Mouse (Mus musculus) hindbrain, embryonic 13.5 days (tissue): Measurements from ENCODE around the gene Ceacam16. TPM values are rescaled to one million over a fixed set of nuclear protein-coding genes. Genes with fewer than 3 reads are reported as not detected.

Source experiments
- ATAC-seq: fragments of 200-750 bp; cut with Nextera tagmentation; 2 replicates; pipeline ENCODE4 v1.8.0; 2017; ENCODE audit warnings: moderate TSS enrichment; ENCODE audit not compliant: low FRiP score
- H3K27ac ChIP-seq: fragments of 300-500 bp; sonication (generic); 2 replicates; pipeline ENCODE4 v1.5.1; 2015; ENCODE audit warnings: inconsistent platforms, mild to moderate bottlenecking, moderate library complexity
- H3K27me3 ChIP-seq: fragments of 300-500 bp; sonication (generic); 2 replicates; pipeline ENCODE4 v1.6.1; 2015; ENCODE audit warnings: mild to moderate bottlenecking, inconsistent platforms
- H3K36me3 ChIP-seq: fragments of 300-500 bp; sonication (generic); 2 replicates; pipeline ENCODE4 v1.6.1; 2015; ENCODE audit warnings: mild to moderate bottlenecking, inconsistent platforms
- H3K4me1 ChIP-seq: fragments of 300-500 bp; sonication (generic); replicated peaks from 2 replicates; pipeline ENCODE4 v1.6.1; 2015; ENCODE audit warnings: inconsistent platforms
- H3K4me2 ChIP-seq: fragments of 300-500 bp; sonication (generic); 2 replicates; pipeline ENCODE4 v1.6.1; 2015; ENCODE audit warnings: inconsistent platforms, mild to moderate bottlenecking, moderate library complexity
- H3K4me3 ChIP-seq: fragments of 300-500 bp; sonication (generic); 2 replicates; pipeline ENCODE4 v1.5.1; 2015; ENCODE audit warnings: mild to moderate bottlenecking, inconsistent platforms
- H3K9ac ChIP-seq: fragments of 300-500 bp; sonication (generic); 2 replicates; pipeline ENCODE4 v1.6.1; 2015; ENCODE audit warnings: mild to moderate bottlenecking, inconsistent platforms
- H3K9me3 ChIP-seq: fragments of 300-500 bp; sonication (generic); 2 replicates; pipeline ENCODE4 v1.6.1; 2016; ENCODE audit warnings: inconsistent platforms
- WGBS: fragments of 180-500 bp; shearing (Covaris S2); methylation state at CpG from one replicate; pipeline ENCODE4 v1.1.7; 2015; 5-methylcytosine and 5-hydroxymethylcytosine counted together
- polyA plus RNA-seq: library from polyadenylated mRNA; unstranded; fragments of >200 nt; fragmentation: Nextera tagmentation; extraction: Ambion mirVana; gene quantifications from 2 replicates; pipeline ENCODE4 v1.2.1, GENCODE M21; 2015

Ceacam16 gene
- 0.48 and 0.58 TPM in 2 replicates for polyA plus RNA-seq

DNA sequence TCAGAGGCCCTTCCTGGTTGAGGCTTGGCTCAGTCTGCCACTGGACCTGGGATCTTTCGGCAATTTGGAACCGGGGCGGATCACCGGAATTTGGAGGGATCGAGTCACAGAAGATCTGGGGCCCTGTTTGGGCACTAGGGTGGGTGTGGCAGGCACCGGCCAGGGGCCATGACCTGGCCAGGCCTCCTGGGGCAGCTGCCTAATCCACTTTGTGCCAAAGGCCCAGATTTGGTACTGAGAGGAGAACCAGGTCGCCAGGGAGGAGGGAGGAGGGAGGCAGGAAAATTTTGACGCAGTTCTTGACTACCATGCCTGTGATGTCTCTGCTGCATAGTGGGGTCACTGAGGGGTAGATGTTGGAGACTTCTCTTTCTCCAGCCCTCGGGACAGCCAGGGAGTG is at the start of gene Ceacam16:
Ceacam16 (minus strand) TSS at position 101 of the 400 bp plus-strand sequence.
- ATAC-seq = no peak
- Histone ChIP-seq H3K9ac (no peak within 1 kb of the TSS), H3K36me3 (no peaks in the 10 kb centered on the region), H3K9me3 (no peaks in the 10 kb centered on the region), H3K27ac (no peak within 1 kb of the TSS), H3K4me3 (no peak within 1 kb of the TSS), H3K27me3 (peaks cover 9% of the 10 kb centered on the region; the same call in 1 of the 2 replicates), H3K4me2 (no peak within 1 kb of the TSS), H3K4me1 (no peaks in the 10 kb centered on the region)
- WGBS = 86% methylated on average over 9 of the region's 9 CpGs

GRCm38 (mm10) chr7:19910421-19911291 is 49.6 kb upstream of the Ceacam16 start:
- Histone ChIP-seq H3K4me1 (no peaks in the 10 kb centered on the region), H3K4me2 (no peak overlapping the region), H3K9ac (0 out of 2 replicates have a peak overlapping the region, but pooled peaks have one; percentile 10), H3K27ac (no peak overlapping the region), H3K4me3 (no peak overlapping the region), H3K36me3 (peaks cover 36% of the 10 kb centered on the region), H3K9me3 (no peaks in the 10 kb centered on the region), H3K27me3 (no peaks in the 10 kb centered on the region)
- 53% methylated on average over 21 of the region's 21 CpGs for WGBS
- ATAC-seq = peak; percentile 87

DNA sequence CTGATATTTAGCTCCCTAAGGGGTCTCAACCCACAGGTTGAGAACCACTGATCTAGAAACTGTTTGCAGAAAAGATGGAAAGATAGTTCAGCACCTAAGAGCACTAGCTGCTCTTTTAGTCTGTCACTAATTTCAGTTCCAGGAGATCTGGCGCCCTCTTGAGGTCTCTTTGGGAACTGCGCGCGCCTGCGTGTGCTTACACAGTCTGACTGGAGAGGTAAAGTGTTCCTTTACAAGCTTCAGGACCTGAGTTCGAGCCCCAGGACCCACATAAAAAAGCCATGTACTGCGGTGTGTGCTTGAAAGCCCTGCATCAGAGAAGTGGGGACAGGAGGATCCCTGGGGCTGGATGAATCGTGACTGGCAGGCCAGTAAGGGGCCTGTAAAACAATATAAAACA is 28.8 kb upstream of the Ceacam16 start:
- Histone ChIP-seq H3K36me3 (no peaks in the 10 kb centered on the region), H3K27me3 (no peaks in the 10 kb centered on the region), H3K4me3 (no peak overlapping the region), H3K9me3 (no peaks in the 10 kb centered on the region), H3K9ac (no peak overlapping the region), H3K4me2 (no peak overlapping the region), H3K4me1 (no peaks in the 10 kb centered on the region), H3K27ac (no peak overlapping the region)
- WGBS = 54% methylated on average over 8 of the region's 8 CpGs
- no peak for ATAC-seq

DNA sequence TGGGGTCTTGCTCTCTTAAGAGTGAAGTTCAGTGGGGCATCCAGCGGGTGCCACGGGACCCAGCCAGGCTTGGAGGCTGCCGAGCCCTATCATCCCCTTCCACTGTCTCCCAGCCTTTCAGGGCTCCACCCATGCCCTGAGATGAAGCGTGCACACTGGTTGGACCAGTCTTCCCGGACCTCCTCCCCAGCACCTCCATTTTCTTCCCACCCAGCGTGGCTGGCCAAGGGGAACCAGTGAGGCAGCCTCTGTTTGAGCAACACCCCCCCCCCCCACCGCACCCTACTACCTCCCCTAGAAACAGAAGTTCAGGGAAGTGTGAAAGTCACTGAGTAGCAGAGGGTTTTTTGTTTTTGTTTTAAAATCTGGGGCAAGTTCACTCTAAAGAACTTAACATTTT is 26.8 kb upstream of the Ceacam16 start, which contains the start of gene Ceacam19:
Ceacam19 (minus strand) TSS at position 117 of the 400 bp plus-strand sequence.
- H3K4me2 ChIP-seq = no peak within 1 kb of the TSS
- no peak within 1 kb of the TSS for H3K9ac ChIP-seq
- 76% methylated on average over 7 of the region's 7 CpGs for WGBS
- no peaks in the 10 kb centered on the region for H3K4me1 ChIP-seq
- H3K27me3 ChIP-seq = no peaks in the 10 kb centered on the region
- H3K27ac ChIP-seq = no peak within 1 kb of the TSS
- no peaks in the 10 kb centered on the region for H3K36me3 ChIP-seq
- no peak for ATAC-seq
- H3K9me3 ChIP-seq = no peaks in the 10 kb centered on the region
- no peak within 1 kb of the TSS for H3K4me3 ChIP-seq

GRCm38 (mm10) chr7:19880754-19881153 is 19.7 kb upstream of the Ceacam16 start:
- ATAC-seq = no peak
- WGBS = 89% methylated on average over 8 of the region's 8 CpGs

DNA sequence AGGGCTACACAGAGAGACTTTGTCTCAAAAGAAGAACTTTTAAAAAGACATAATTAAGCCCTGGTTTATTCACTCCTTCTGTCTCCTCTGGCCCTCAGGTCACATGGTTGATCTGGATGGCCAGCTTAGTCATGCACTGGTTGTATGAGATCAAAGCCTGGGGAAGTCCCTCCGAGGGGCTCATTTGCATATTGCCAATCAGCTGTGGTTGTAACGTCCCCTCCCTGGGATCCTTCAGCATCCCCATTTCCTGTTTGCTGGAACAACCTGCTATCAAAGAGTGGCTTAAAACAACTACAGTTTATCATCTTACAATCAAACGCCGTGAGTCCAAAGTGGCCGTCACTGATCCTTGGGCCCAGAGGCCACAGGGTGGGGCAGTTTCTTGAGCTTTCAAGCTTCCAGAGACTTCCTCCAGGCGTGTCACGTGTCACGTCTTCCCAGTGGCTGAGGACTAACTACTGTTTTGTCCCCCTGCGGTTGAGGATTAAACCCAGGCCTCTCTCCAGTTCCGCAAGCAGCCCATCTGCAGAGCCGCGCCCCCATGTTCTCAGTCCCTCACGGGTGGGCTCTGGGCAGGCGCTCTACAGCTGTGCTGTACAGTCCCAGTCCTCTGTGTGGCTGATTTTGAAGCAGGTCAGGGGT is 15.8 kb upstream of the Ceacam16 start:
- WGBS = 64% methylated on average over 14 of the region's 14 CpGs
- ATAC-seq = peak; percentile 57; the same call in 1 of the 2 replicates

More at GRCm38 (mm10) chr7:19880754-19881153, 19.7 kb upstream of the Ceacam16 start:
- no peak overlapping the region for H3K27ac ChIP-seq
- H3K9ac ChIP-seq = no peak overlapping the region
- no peaks in the 10 kb centered on the region for H3K27me3 ChIP-seq
- H3K9me3 ChIP-seq = no peaks in the 10 kb centered on the region
- H3K4me1 ChIP-seq = no peaks in the 10 kb centered on the region
- H3K4me3 ChIP-seq = no peak overlapping the region
- H3K36me3 ChIP-seq = no peaks in the 10 kb centered on the region
- no peak overlapping the region for H3K4me2 ChIP-seq

DNA sequence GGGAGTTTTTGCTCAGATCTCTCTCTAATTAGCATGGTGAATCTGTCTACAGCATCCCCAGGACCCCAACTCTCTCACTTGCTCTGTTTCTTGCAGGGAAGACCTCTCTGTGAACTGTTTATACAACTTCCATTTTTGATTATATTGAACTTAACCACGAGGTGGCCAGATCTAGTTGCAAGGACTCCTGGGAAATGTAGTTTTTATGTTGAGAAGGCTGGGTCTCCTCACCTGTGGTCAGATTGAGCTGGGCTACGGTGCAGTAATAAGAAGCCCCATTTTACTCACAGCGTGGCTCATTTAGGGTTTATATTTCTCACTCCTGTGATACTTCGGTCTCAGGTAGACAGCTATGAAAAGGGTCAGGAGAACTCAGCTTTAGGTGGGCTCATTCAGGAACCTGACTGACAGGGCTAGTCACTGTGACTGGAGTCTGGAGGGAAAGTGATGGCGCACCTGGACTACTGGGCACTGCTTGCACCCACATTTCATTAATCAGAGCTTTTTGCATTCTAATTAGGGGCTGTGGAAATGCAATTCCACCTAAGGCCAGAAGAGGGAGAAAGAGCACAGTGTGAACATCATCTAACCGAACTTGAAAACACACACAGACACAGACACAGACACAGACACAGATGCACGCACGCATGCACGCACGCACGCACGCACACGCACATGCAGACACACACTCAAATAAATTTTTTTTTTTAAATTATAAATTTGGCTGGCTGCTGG is 15.0 kb upstream of the Ceacam16 start:
- no peak overlapping the region for H3K9ac ChIP-seq
- H3K4me1 ChIP-seq = no peaks in the 10 kb centered on the region
- peak; percentile 51; the same call in 1 of the 2 replicates for ATAC-seq
- 49% methylated on average over 13 of the region's 13 CpGs for WGBS
- no peak overlapping the region for H3K4me2 ChIP-seq
- H3K4me3 ChIP-seq = no peak overlapping the region
- H3K36me3 ChIP-seq = no peaks in the 10 kb centered on the region
- no peak overlapping the region for H3K27ac ChIP-seq
- H3K27me3 ChIP-seq = no peaks in the 10 kb centered on the region
- H3K9me3 ChIP-seq = no peaks in the 10 kb centered on the region

More for the DNA sequence above, 15.8 kb upstream of the Ceacam16 start:
- no peak overlapping the region for H3K4me3 ChIP-seq
- no peak overlapping the region for H3K9ac ChIP-seq
- H3K4me1 ChIP-seq = no peaks in the 10 kb centered on the region
- H3K36me3 ChIP-seq = no peaks in the 10 kb centered on the region
- H3K27me3 ChIP-seq = no peaks in the 10 kb centered on the region
- H3K27ac ChIP-seq = no peak overlapping the region
- H3K4me2 ChIP-seq = no peak overlapping the region
- no peaks in the 10 kb centered on the region for H3K9me3 ChIP-seq

DNA sequence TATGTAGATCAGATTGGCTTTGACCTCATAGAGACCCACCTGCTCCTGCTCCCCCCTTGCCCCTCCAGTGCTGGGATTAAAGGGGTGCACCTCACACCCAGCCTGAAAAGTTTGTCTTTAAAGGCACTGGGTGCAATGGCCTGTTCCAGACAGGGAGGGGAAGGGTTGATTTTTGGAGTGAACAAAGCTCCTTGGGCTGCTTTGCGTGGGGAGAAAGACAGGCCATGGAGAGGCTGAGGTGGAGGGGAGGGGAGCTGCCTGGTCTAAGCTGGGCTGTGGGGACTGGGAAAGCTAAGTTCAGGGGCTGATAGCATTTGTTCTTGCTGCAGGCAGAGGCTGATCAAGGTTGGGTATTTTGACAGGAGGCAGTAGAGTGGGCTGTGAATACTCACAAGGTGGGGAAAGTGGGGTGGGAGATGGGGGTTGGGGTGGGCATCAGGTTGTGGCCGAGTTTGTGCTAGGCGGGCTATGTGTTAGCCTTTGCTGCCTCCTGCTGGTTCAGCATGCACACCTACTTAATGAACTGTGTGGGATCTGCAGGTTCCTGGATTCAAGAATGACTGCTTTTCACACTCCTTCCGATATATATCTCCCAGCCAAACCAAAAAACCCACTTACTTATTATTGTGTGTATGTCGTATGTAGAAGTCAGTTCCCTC is 11.0 kb upstream of the Ceacam16 start:
- WGBS = 51% methylated on average over 5 of the region's 5 CpGs
- H3K27ac ChIP-seq = no peak overlapping the region

DNA sequence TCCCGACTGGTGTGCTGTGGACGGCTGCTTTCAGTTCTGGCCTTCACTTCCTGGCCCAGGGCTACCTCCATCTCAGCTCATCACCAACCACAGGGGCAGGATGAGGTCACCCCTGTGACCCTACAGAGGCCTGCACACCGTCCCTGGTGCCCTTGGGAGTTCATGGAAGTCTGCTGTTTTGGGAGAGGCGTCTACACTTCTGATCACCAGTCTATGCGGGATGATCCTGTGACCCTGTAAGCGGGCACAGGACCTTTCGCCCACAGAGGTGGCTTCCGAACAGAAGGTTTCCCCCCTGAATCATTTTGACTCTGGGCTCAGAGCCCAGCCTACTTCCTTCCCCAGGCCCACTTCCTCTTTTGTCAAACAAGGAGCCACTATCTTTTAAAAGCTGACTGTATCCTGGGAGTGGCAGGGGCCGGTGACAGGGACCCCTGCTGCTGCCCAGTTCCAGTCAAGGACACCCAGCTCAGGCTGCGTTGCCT is 10.1 kb upstream of the Ceacam16 start:
- no peak overlapping the region for H3K27ac ChIP-seq
- H3K36me3 ChIP-seq = no peaks in the 10 kb centered on the region
- no peak for ATAC-seq
- no peaks in the 10 kb centered on the region for H3K9me3 ChIP-seq
- H3K4me1 ChIP-seq = no peaks in the 10 kb centered on the region
- H3K4me2 ChIP-seq = no peak overlapping the region
- WGBS = 72% methylated on average over 10 of the region's 10 CpGs
- H3K27me3 ChIP-seq = no peaks in the 10 kb centered on the region
- no peak overlapping the region for H3K4me3 ChIP-seq
- no peak overlapping the region for H3K9ac ChIP-seq

More for the DNA sequence above, 11.0 kb upstream of the Ceacam16 start:
- Histone ChIP-seq H3K4me3 (no peak overlapping the region), H3K9me3 (no peaks in the 10 kb centered on the region), H3K9ac (no peak overlapping the region), H3K4me1 (no peaks in the 10 kb centered on the region), H3K4me2 (no peak overlapping the region), H3K36me3 (no peaks in the 10 kb centered on the region), H3K27me3 (no peaks in the 10 kb centered on the region)
- ATAC-seq = no peak

GRCm38 (mm10) chr7:19867751-19868399 is 6.8 kb upstream of the Ceacam16 start:
- H3K27me3 ChIP-seq = no peaks in the 10 kb centered on the region
- H3K4me2 ChIP-seq = no peak overlapping the region
- no peak overlapping the region for H3K9ac ChIP-seq
- no peak for ATAC-seq
- H3K4me3 ChIP-seq = no peak overlapping the region
- no peak overlapping the region for H3K27ac ChIP-seq
- H3K9me3 ChIP-seq = no peaks in the 10 kb centered on the region
- no peaks in the 10 kb centered on the region for H3K4me1 ChIP-seq
- no peaks in the 10 kb centered on the region for H3K36me3 ChIP-seq
- 91% methylated on average over 16 of the region's 16 CpGs for WGBS

DNA sequence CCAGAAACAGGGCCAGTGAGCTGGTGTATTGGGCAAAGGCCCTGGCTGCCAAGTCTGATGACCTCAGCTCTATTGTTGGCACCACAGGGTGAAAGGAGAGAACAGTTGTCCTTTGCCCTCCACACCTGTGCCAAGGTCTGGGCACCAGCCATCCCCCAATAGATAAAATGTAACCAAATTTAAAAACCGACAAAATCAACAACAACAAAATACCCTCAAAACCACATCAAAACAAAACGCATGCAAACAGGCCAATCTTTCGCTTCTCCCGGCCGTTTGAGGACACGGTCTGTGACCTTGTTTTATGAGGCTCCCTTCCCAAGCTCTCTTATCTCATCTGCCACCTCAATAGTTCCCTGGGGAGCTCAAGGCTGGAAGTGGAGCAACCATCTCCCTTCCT is 5.4 kb upstream of the Ceacam16 start:
- H3K4me2 ChIP-seq = no peak overlapping the region
- H3K27me3 ChIP-seq = no peaks in the 10 kb centered on the region
- H3K27ac ChIP-seq = no peak overlapping the region
- H3K9ac ChIP-seq = no peak overlapping the region
- WGBS = 91% methylated on average over 6 of the region's 6 CpGs
- H3K4me1 ChIP-seq = no peaks in the 10 kb centered on the region
- H3K36me3 ChIP-seq = no peaks in the 10 kb centered on the region
- ATAC-seq = no peak
- H3K4me3 ChIP-seq = no peak overlapping the region
- no peaks in the 10 kb centered on the region for H3K9me3 ChIP-seq
